Mouse (Mus musculus): ENCODE measurements around the gene Pcx. TPM values are rescaled to one million over a fixed set of nuclear protein-coding genes. Genes with fewer than 3 reads are reported as not detected.

Pcx gene
- polyA plus RNA-seq, 1 experiment, result 343 TPM

DNA sequence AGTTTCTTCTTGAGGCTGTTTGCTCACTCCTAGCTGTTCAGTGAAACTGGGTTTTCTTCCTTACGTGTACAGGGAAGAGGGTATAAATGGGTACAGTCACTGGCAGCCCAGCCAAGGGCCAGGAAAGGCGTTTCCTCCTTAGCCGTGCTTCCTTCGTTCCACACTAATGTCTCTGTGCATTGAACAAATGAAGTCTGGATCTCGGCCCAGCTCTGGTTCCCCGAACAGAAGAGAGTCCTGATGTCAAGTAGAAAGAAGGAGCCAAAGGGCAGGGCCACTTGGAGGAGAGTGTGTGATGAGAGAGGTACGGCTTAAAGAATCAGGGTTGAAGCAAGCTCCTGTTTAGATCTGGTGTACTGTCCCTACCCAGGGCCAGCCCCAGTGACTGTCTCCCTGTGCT lies 44.8 kb downstream of the Pcx start:
- peaks cover 25% of the 10 kb centered on the region for H3K4me1 ChIP-seq (ENCODE audit: control insufficient read depth, insufficient read depth, insufficient read length, low read length)
- no peak overlapping the region; the same call in 1 of the 2 replicates for H3K27ac ChIP-seq (replicated peaks; ENCODE audit: low read depth, low read length)
- H3K4me3 ChIP-seq (ENCODE audit: insufficient read depth, low read depth, low read length), result no peak overlapping the region

DNA sequence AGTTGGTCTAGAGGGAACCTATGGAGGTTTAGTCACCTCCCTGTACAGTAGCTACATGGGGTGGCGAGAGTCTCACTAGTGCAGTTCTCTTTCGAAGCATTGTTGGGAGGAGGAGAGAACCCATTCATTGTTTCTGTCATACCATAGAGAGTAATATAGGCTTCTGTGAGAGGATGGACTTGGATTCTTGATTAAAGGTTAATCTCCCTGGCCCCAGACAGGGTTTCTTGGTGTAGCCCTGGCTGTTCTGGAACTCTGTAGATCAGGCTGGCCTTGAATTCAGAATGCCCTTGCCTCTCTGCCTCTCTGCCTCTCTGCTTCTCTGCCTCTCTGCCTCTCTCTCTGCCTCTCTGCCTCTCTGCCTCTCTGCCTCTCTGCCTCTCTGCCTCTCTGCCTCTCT lies 46.5 kb downstream of the Pcx start:
- Histone ChIP-seq H3K4me3 (ENCODE audit: insufficient read depth, low read depth, low read length) (no peak overlapping the region), H3K27ac (replicated peaks; ENCODE audit: low read depth, low read length) (peak overlapping the region; percentile 49), H3K4me1 (ENCODE audit: control insufficient read depth, insufficient read depth, insufficient read length, low read length) (peaks cover 28% of the 10 kb centered on the region)

DNA sequence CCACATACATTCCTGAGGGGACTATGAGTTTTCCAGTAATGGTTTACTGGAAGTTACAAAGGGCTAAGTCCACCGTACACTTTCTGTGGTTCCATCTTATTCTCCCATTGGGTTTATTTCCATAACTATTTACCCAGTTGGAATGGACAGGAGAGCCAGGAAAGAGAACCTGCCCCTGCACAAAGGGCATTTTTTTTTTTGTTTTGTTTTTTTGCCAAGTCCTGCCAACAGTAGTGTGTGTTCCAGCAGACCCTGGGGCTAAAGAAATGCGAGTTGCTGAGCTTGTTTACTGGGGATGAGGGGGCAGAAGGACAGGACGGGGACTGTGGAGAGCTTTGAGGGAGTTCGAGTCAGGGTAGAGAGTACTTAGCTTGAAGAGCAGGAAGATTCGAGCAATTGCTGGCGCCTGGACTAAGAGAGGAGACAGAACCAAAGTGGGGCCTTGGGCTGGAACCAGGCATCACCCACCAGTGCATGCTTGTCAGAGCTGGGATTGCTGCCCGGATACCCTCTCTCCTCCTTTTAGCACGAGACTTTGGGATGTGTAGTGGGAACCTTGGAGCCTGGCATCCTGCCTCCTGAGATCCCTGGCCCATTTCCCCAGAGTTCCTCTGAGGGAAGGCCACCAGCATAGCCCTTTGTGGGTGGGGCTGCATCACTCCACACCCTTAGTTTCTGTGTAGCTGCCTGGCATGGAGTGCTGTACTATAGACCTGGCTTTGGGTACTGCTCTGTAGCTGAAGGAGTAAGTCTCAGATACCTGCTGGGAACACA lies 47.7 kb downstream of the Pcx start:
- H3K4me1 ChIP-seq (ENCODE audit: control insufficient read depth, insufficient read depth, insufficient read length, low read length), result peaks cover 28% of the 10 kb centered on the region
- H3K4me3 ChIP-seq (ENCODE audit: insufficient read depth, low read depth, low read length), result no peak overlapping the region
- peak overlapping the region; percentile 49 for H3K27ac ChIP-seq (replicated peaks; ENCODE audit: low read depth, low read length)

DNA sequence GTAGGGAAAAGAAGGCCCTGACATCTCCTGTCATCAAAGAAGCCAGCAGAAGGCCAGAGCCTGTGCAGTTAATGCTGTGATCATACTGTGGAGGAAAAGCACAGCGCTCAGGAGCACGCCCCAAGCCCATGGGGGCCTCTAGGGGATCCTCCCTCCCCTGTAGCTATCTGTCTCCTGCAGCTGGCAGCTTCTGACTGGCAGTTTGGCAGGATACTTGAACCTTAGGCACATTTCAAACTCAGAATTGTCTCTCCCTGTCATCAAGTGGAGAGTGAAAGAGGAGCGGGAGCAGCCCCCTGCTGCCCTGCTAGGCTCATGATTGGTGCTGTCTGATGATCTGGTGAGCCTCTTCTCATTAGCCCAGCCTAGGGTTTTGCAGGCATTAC lies 48.3 kb downstream of the Pcx start:
- Histone ChIP-seq H3K4me3 (ENCODE audit: insufficient read depth, low read depth, low read length) (no peak overlapping the region), H3K27ac (replicated peaks; ENCODE audit: low read depth, low read length) (peak overlapping the region; percentile 82), H3K4me1 (ENCODE audit: control insufficient read depth, insufficient read depth, insufficient read length, low read length) (peaks cover 28% of the 10 kb centered on the region)

DNA sequence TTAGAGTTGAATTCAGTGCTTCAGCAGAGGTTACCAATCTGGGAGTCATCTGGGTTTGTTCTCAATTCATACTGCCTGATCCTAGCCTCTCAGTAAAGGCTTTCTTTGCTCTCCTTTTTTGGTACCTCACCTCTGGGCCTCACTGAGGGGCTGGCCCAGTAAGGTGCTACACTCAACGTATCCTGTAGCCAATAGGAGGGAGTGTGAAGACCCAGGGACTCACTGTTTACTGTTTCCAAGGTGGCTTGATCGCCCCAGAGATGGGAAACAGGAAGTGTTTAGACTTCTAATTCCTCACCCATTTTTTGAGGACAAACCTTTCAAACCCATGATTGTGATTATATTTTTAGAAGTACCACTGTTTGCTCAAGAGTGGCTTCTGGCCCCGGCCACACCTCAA lies 48.7 kb downstream of the Pcx start:
- peaks cover 28% of the 10 kb centered on the region for H3K4me1 ChIP-seq (ENCODE audit: control insufficient read depth, insufficient read depth, insufficient read length, low read length)
- H3K4me3 ChIP-seq (ENCODE audit: insufficient read depth, low read depth, low read length), result no peak overlapping the region
- H3K27ac ChIP-seq (replicated peaks; ENCODE audit: low read depth, low read length), result peak overlapping the region; percentile 82

DNA sequence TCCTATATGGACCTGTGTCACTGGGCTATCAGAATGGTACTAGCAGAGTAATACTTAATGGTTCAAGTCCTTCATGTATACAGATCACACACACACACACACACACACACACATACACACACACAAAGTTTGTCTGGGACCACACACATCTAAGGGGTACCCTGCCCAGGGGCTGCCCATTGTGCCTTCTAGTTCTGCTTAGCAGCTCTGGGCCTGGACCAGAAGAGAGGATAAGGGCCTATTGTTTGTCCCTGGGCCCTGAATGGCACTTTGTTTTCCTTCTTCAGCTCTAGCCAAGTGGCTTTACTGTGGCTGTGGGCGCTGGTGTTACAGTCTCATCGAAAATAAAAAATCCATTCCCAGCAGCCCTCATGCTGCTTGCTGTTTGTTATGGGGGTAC lies 49.3 kb downstream of the Pcx start:
- Histone ChIP-seq H3K4me3 (ENCODE audit: insufficient read depth, low read depth, low read length) (no peak overlapping the region), H3K4me1 (ENCODE audit: control insufficient read depth, insufficient read depth, insufficient read length, low read length) (peaks cover 26% of the 10 kb centered on the region), H3K27ac (replicated peaks; ENCODE audit: low read depth, low read length) (peak overlapping the region; percentile 65)

DNA sequence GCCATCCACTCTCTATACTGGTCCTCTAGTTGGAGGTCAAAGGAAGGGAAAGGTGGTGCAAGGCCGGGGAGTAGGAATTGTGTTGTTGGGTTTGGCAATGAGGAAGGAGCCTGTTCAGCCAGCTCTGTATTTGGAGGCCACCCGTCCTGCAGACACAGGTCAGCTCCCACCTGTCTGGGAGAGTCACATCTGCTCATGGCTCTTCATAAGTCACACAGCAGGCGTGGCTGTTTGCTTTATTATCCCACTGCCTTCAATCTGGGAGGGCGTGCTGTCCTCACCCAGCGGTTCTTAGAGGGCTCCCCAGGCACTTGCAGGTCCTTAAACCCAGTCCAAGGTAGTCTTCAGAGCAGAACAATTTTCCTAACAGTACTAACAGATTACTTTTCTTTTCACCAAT lies 49.9 kb downstream of the Pcx start:
- Histone ChIP-seq H3K27ac (replicated peaks; ENCODE audit: low read depth, low read length) (peak overlapping the region; percentile 65), H3K4me3 (ENCODE audit: insufficient read depth, low read depth, low read length) (no peak overlapping the region)

DNA sequence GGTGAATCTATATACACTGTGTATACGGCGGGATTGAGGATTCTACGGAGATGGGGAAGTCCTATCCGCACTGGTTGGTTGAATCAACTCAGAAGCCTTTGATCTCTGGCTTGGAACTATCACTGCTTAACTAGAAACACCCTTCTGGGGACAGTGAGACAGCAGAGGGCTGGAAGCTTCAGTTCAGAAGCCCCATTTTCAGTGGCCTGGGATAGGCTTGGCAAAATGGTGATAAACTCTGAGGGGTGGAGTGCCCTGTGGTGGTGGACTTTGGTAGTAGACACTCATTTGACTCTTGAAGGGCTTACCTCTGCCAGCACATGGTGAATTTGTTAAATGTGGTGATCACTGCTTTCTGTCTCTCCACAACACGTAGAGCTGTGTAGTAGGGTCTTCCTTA lies 55.4 kb downstream of the Pcx start:
- H3K4me1 ChIP-seq (ENCODE audit: control insufficient read depth, insufficient read depth, insufficient read length, low read length), result peaks cover 3% of the 10 kb centered on the region
- H3K27ac ChIP-seq (replicated peaks; ENCODE audit: low read depth, low read length), result no peak overlapping the region
- no peak overlapping the region for H3K4me3 ChIP-seq (ENCODE audit: insufficient read depth, low read depth, low read length)

More for the DNA sequence above, 49.9 kb downstream of the Pcx start:
- H3K4me1 ChIP-seq (ENCODE audit: control insufficient read depth, insufficient read depth, insufficient read length, low read length), result peaks cover 23% of the 10 kb centered on the region

DNA sequence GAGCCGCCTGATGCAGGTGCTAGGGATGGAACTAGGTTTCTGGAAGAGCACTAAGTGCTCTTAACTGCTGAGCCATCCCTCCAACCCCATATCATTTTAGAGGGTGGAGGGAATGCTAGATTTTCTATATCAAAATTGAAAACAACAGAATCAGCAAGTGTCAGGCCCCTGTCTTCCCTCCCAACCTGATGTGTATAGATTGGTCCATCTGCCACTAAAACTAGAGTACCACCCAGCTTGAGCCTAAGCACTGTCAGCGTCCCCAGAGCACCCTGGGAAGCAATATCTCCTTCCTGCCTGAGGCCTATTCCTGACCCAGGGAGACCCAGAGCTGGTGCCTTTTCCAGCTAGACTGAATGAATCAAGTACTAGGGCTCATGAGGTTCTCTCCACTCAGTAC lies 56.6 kb downstream of the Pcx start:
- no peak overlapping the region for H3K27ac ChIP-seq (replicated peaks; ENCODE audit: low read depth, low read length)
- peaks cover 3% of the 10 kb centered on the region; the same call in 1 of the 2 replicates for H3K4me1 ChIP-seq (ENCODE audit: control insufficient read depth, insufficient read depth, insufficient read length, low read length)

DNA sequence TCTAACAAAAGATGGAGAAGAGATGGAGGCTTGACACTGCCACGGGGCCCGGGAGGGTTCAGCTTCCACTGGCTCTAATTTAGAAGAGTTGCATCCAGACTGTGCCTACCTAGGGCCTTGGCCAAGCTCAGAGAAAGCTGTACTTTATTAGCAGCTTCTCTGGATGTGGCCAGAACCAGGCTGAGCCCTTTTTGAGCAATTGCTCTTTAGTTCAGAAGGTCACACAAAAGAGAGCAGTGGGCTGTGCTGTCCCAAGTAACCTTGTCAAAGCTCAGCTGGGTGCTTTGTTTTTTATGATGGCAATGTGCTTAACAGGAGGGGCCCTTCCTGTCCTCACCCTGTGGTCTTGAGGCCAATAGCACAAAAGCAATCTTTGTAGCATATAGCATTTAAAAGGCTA lies 57.4 kb downstream of the Pcx start:
- Histone ChIP-seq H3K4me1 (ENCODE audit: control insufficient read depth, insufficient read depth, insufficient read length, low read length) (peaks cover 3% of the 10 kb centered on the region; the same call in 1 of the 2 replicates), H3K4me3 (ENCODE audit: insufficient read depth, low read depth, low read length) (no peak overlapping the region), H3K27ac (replicated peaks; ENCODE audit: low read depth, low read length) (no peak overlapping the region)

More for the DNA sequence above, 56.6 kb downstream of the Pcx start:
- no peak overlapping the region for H3K4me3 ChIP-seq (ENCODE audit: insufficient read depth, low read depth, low read length)

DNA sequence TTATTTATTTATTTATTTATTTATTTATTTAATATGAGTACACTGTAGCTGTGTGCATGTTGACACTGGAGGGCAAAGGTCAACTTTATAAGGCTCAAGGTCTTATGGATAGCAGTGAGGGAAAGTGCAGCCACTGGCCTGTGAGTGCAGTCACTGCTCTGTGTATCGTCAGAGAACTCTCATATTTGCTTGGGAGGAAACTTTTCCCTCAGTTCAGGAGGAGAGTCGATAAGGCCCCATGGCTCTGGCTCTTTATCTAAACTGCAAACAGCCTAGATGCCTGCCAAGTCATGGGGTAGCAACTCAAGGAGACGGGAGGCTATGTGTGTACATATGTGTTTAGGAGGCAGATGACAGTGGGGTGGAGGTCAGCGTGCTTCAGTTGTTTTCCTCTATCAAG lies 58.6 kb downstream of the Pcx start:
- H3K27ac ChIP-seq (replicated peaks; ENCODE audit: low read depth, low read length), result no peak overlapping the region
- no peak overlapping the region for H3K4me3 ChIP-seq (ENCODE audit: insufficient read depth, low read depth, low read length)
- H3K4me1 ChIP-seq (ENCODE audit: control insufficient read depth, insufficient read depth, insufficient read length, low read length), result peaks cover 3% of the 10 kb centered on the region; the same call in 1 of the 2 replicates

DNA sequence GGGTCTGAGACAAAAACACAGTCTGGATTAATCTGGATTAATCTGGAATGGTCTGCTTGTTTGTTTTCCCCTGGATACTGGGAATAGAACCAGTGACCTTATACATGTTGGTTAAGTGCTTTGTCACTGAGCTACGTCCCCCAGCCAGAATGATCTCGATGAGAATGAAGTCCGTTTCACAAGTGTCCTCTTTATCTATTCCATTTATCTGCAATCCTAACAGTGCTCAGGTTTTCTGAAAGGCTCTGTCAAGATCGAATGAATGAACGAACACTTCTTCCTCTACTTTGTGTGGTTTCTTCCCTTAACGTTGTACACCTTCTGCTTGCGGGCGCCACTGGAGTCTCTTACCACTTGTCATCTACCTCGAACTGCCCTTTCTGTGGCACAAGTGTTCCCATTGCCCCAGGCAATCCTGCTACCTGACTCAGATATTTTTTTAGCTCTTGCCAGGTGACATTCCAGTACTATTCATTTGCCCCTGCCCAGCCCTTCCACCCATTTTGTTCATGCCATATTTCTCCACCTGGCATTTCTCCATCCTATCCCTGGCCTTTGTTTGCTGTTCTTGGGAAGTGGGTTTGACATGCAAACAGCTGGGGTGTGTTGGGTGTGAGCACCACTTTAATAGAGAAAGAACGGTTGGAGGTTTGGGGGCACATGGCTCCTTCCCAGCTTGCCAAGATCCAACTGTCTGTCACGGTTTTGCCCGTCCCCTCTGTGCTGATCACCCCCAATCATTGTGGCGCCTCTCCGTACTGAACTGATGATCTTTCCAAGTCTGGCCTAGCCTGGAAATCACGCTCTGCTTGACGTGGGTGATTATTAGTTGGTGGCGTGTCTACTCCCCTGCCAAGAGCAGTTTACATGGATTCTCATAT lies 59.3 kb downstream of the Pcx start:
- no peak overlapping the region for H3K27ac ChIP-seq (replicated peaks; ENCODE audit: low read depth, low read length)
- H3K4me3 ChIP-seq (ENCODE audit: insufficient read depth, low read depth, low read length), result no peak overlapping the region

DNA sequence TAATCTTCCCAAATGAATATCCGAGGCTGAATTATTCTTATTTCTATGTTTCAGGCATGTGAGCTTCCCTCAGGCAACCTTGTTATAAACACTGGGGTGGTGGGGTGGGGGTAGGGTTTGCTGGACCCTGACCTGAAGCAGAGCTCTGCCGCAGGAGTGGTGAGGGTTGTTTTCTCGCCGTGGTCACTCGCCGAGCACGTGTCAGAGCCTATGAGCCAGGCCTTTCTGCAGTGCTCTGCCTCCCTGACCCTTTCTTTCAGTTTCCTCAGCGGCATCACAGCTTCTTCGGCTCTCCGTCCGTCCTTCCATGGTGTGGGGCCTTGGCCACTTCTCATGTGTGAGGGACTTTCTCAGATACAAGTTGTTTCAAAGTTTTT lies 60.0 kb downstream of the Pcx start:
- Histone ChIP-seq H3K27ac (replicated peaks; ENCODE audit: low read depth, low read length) (no peak overlapping the region), H3K4me3 (ENCODE audit: insufficient read depth, low read depth, low read length) (no peak overlapping the region), H3K4me1 (ENCODE audit: control insufficient read depth, insufficient read depth, insufficient read length, low read length) (peaks cover 3% of the 10 kb centered on the region; the same call in 1 of the 2 replicates)

More for the DNA sequence above, 59.3 kb downstream of the Pcx start:
- H3K4me1 ChIP-seq (ENCODE audit: control insufficient read depth, insufficient read depth, insufficient read length, low read length), result peaks cover 3% of the 10 kb centered on the region; the same call in 1 of the 2 replicates

DNA sequence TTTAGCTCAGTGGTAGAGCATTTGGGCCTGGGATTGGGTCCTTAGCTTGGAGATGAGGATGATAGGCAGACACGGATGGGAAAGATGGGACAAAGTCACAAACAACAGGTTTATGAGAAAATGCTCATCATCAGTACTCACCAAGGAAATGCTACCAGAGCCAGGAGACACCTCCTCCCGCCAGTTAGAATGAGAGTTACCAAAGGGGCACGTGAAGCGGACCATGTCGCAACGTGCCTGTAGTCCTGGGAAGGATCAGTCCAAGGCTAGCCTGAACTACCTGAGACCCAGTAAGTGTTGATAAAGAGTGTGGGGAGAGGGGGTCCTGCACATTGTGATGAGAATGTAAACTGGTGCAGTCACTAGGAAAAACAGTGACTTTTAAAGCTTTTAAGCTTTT lies 60.5 kb downstream of the Pcx start:
- H3K4me1 ChIP-seq (ENCODE audit: control insufficient read depth, insufficient read depth, insufficient read length, low read length), result peaks cover 3% of the 10 kb centered on the region; the same call in 1 of the 2 replicates
- H3K4me3 ChIP-seq (ENCODE audit: insufficient read depth, low read depth, low read length), result no peak overlapping the region
- H3K27ac ChIP-seq (replicated peaks; ENCODE audit: low read depth, low read length), result no peak overlapping the region

DNA sequence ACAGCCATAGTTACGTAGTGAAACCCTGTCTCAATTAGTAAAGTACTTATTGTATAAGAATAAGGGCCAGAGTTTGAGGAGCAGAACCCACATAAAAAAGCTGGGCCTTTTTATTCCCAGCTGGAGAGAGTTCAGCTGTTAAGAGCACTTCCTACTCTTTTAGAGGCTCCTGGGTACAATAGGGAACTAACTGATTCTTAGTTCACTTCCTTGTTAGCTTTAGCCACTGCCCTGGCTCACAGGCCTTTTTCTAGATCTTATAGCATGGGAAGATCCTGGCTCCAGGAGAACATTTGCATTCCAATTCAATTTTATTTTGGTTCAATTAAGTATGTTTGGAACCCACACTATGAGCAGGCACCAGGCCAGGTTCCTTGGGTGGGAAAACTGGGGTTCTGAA lies 61.4 kb downstream of the Pcx start:
- no peak overlapping the region for H3K4me3 ChIP-seq (ENCODE audit: insufficient read depth, low read depth, low read length)
- H3K27ac ChIP-seq (replicated peaks; ENCODE audit: low read depth, low read length), result no peak overlapping the region
- H3K4me1 ChIP-seq (ENCODE audit: control insufficient read depth, insufficient read depth, insufficient read length, low read length), result peaks cover 3% of the 10 kb centered on the region; the same call in 1 of the 2 replicates

Measured in brown adipose tissue, adult 24 weeks (tissue).